Mouse (Mus musculus): ENCODE data around the gene Med29. TPM values are rescaled to one million over a fixed set of nuclear protein-coding genes. Genes with fewer than 3 reads are reported as not detected.

Gene Med29
- polyA plus RNA-seq, 1 experiment: 46.5 TPM

- DNase-seq (ENCODE audit: low read depth): peak; percentile 99
- TF ChIP-seq CTCF (IDR thresholded peaks at IDR 0.05; ENCODE audit: borderline replicate concordance, extremely low read depth, insufficient read depth, insufficient read length) (no peak), POLR2A (IDR thresholded peaks at IDR 0.05; ENCODE audit: borderline replicate concordance, extremely low read depth, insufficient read depth, insufficient read length, poor library complexity, severe bottlenecking) (peak; percentile 62; the same call in 1 of the 2 replicates)
Measured at GRCm38 (mm10) chr7:28350155-28350883, 42.2 kb downstream of the Med29 start, which contains the start of gene Rps16. Rps16 (plus strand) TSS chr7:28350652.

- peak; percentile 33 for DNase-seq (ENCODE audit: low read depth)
- TF ChIP-seq CTCF (IDR thresholded peaks at IDR 0.05; ENCODE audit: borderline replicate concordance, extremely low read depth, insufficient read depth, insufficient read length): peak; percentile 20; the same call in 1 of the 2 replicates
- no peak for TF ChIP-seq POLR2A (IDR thresholded peaks at IDR 0.05; ENCODE audit: borderline replicate concordance, extremely low read depth, insufficient read depth, insufficient read length, poor library complexity, severe bottlenecking)
Measured at GRCm38 (mm10) chr7:28348601-28349000, 43.9 kb downstream of the Med29 start.

GRCm38 (mm10) chr7:28347746-28348145 lies 44.8 kb downstream of the Med29 start:
- no peak for TF ChIP-seq CTCF (IDR thresholded peaks at IDR 0.05; ENCODE audit: borderline replicate concordance, extremely low read depth, insufficient read depth, insufficient read length)
- TF ChIP-seq POLR2A (IDR thresholded peaks at IDR 0.05; ENCODE audit: borderline replicate concordance, extremely low read depth, insufficient read depth, insufficient read length, poor library complexity, severe bottlenecking): no peak

GRCm38 (mm10) chr7:28344637-28345036 lies 47.9 kb downstream of the Med29 start:
- TF ChIP-seq POLR2A (IDR thresholded peaks at IDR 0.05; ENCODE audit: borderline replicate concordance, extremely low read depth, insufficient read depth, insufficient read length, poor library complexity, severe bottlenecking) (no peak), CTCF (IDR thresholded peaks at IDR 0.05; ENCODE audit: borderline replicate concordance, extremely low read depth, insufficient read depth, insufficient read length) (peak; percentile 77; the same call in 1 of the 2 replicates)
- peak; percentile 87 for DNase-seq (ENCODE audit: low read depth)

More at GRCm38 (mm10) chr7:28347746-28348145, 44.8 kb downstream of the Med29 start:
- no peak for DNase-seq (ENCODE audit: low read depth)

GRCm38 (mm10) chr7:28341381-28341780 lies 51.1 kb downstream of the Med29 start:
- TF ChIP-seq POLR2A (IDR thresholded peaks at IDR 0.05; ENCODE audit: borderline replicate concordance, extremely low read depth, insufficient read depth, insufficient read length, poor library complexity, severe bottlenecking): no peak
- TF ChIP-seq CTCF (IDR thresholded peaks at IDR 0.05; ENCODE audit: borderline replicate concordance, extremely low read depth, insufficient read depth, insufficient read length): no peak
- DNase-seq (ENCODE audit: low read depth): no peak

- DNase-seq (ENCODE audit: low read depth): peak; percentile 53
- no peak; the same call in 1 of the 2 replicates for TF ChIP-seq CTCF (IDR thresholded peaks at IDR 0.05; ENCODE audit: borderline replicate concordance, extremely low read depth, insufficient read depth, insufficient read length)
Measured at GRCm38 (mm10) chr7:28339213-28339917, 53.1 kb downstream of the Med29 start.

- peak; percentile 99 for DNase-seq (ENCODE audit: low read depth)
- peak; percentile 65 for TF ChIP-seq POLR2A (IDR thresholded peaks at IDR 0.05; ENCODE audit: borderline replicate concordance, extremely low read depth, insufficient read depth, insufficient read length, poor library complexity, severe bottlenecking)
- no peak for TF ChIP-seq CTCF (IDR thresholded peaks at IDR 0.05; ENCODE audit: borderline replicate concordance, extremely low read depth, insufficient read depth, insufficient read length)
Measured at GRCm38 (mm10) chr7:28338108-28338998, 54.2 kb downstream of the Med29 start, which contains the start of gene Supt5. Supt5 (minus strand) TSS chr7:28338746.

Other genes with a start within 250 kb of the Med29 start
- gene Fbl, start 223.0 kb downstream of the Med29 start, polyA plus RNA-seq (2012; rRNA removed): 177 and 202 TPM in 2 replicates
- gene Dyrk1b, start 213.2 kb downstream of the Med29 start, polyA plus RNA-seq (2012; rRNA removed): 40.1 and 43.3 TPM in 2 replicates
- 62.0 and 63.2 TPM in 2 replicates for gene Eid2, start 124.8 kb downstream of the Med29 start, polyA plus RNA-seq (2012; rRNA removed)
- gene Eid2b, start 115.0 kb downstream of the Med29 start, polyA plus RNA-seq (2012; rRNA removed): 40.9 and 46.6 TPM in 2 replicates
- gene Selenov, start 101.5 kb downstream of the Med29 start, polyA plus RNA-seq (2012; rRNA removed): 0.50 and 0.81 TPM in 2 replicates
- gene Dll3, start 90.5 kb downstream of the Med29 start, polyA plus RNA-seq (2012; rRNA removed): 30.3 and 43.3 TPM in 2 replicates
- 105 and 134 TPM in 2 replicates for gene Timm50, start 80.6 kb downstream of the Med29 start, polyA plus RNA-seq (2012; rRNA removed)
- 103 and 118 TPM in 2 replicates for gene Supt5, start 54.0 kb downstream of the Med29 start, polyA plus RNA-seq (2012; rRNA removed)
- gene Rps16, start 42.1 kb downstream of the Med29 start, polyA plus RNA-seq (2012; rRNA removed): 1,173 and 1,238 TPM in 2 replicates
- 20.2 and 35.0 TPM in 2 replicates for gene Plekhg2, start 20.1 kb downstream of the Med29 start, polyA plus RNA-seq (2012; rRNA removed)
- 4.1 and 4.3 TPM in 2 replicates for gene Zfp36, start 12.5 kb downstream of the Med29 start, polyA plus RNA-seq (2012; rRNA removed)
- 95.0 and 105 TPM in 2 replicates for gene Paf1, start 243 bp upstream of the Med29 start, polyA plus RNA-seq (2012; rRNA removed)
- gene Gmfg, start 44.7 kb upstream of the Med29 start, polyA plus RNA-seq (2012; rRNA removed): 2.8 and 3.3 TPM in 2 replicates
- gene Lrfn1, start 59.3 kb upstream of the Med29 start, polyA plus RNA-seq (2012; rRNA removed): 61.1 and 87.9 TPM in 2 replicates
- gene Ifnl2, start 117.7 kb upstream of the Med29 start, polyA plus RNA-seq (2012; rRNA removed): not detected in 2 replicates
- not detected in 2 replicates for gene Ifnl3, start 130.1 kb upstream of the Med29 start, polyA plus RNA-seq (2012; rRNA removed)
- gene Sycn, start 148.2 kb upstream of the Med29 start, polyA plus RNA-seq (2012; rRNA removed): not detected in 2 replicates
- gene Nccrp1, start 154.5 kb upstream of the Med29 start, polyA plus RNA-seq (2012; rRNA removed): 0.08 and 0.11 TPM in 2 replicates
- 83.9 and 92.0 TPM in 2 replicates for gene Samd4b, start 205.4 kb upstream of the Med29 start, polyA plus RNA-seq (2012; rRNA removed)
- 18.9 and 21.3 TPM in 2 replicates for gene Pak4, start 205.5 kb upstream of the Med29 start, polyA plus RNA-seq (2012; rRNA removed)
- 0.11 and 0.30 TPM in 2 replicates for gene Acp7, start 238.6 kb upstream of the Med29 start, polyA plus RNA-seq (2012; rRNA removed)

Data from brain, embryonic 14.5 days (tissue).